Mouse (Mus musculus): ENCODE results near the gene Cfb.

The Cfb gene

GRCm38 (mm10) chr17:34884704-34885103 lies 22.4 kb upstream of the Cfb start:
- DNase-seq (ENCODE audit: low read depth, low spot score): no peak

GRCm38 (mm10) chr17:34883332-34883731 lies 21.0 kb upstream of the Cfb start:
- peak; percentile 48 for DNase-seq (ENCODE audit: low read depth, low spot score)

- DNase-seq (ENCODE audit: low read depth, low spot score): no peak
Observed at GRCm38 (mm10) chr17:34881683-34882310, 19.5 kb upstream of the Cfb start, which contains the start of gene Gm20547. Gene Gm20547 (minus strand): TSS chr17:34882042.

- peak; percentile 67 for DNase-seq (ENCODE audit: low read depth, low spot score)
Observed at GRCm38 (mm10) chr17:34881166-34881565, 18.8 kb upstream of the Cfb start.

- peak; percentile 33 for DNase-seq (ENCODE audit: low read depth, low spot score)
Observed at GRCm38 (mm10) chr17:34879336-34879879, 17.1 kb upstream of the Cfb start, which contains the start of gene Zbtb12. Gene Zbtb12 (plus strand): TSS chr17:34879483.

- no peak for DNase-seq (ENCODE audit: low read depth, low spot score)
Observed at GRCm38 (mm10) chr17:34874321-34874720, 12.0 kb upstream of the Cfb start.

- DNase-seq (ENCODE audit: low read depth, low spot score): no peak
Observed at GRCm38 (mm10) chr17:34865981-34866380, 3.7 kb upstream of the Cfb start.

- DNase-seq (ENCODE audit: low read depth, low spot score): no peak
Observed at GRCm38 (mm10) chr17:34861704-34862415, 458 bp downstream of the Cfb start.

- DNase-seq (ENCODE audit: low read depth, low spot score): no peak
Observed at GRCm38 (mm10) chr17:34860514-34860913, 1.8 kb downstream of the Cfb start.

GRCm38 (mm10) chr17:34858670-34859069 lies 3.6 kb downstream of the Cfb start:
- DNase-seq (ENCODE audit: low read depth, low spot score): no peak

GRCm38 (mm10) chr17:34855825-34856224 lies 6.5 kb downstream of the Cfb start:
- peak; percentile 73 for DNase-seq (ENCODE audit: low read depth, low spot score)

- DNase-seq (ENCODE audit: low read depth, low spot score): no peak
Observed at GRCm38 (mm10) chr17:34854761-34855160, 7.6 kb downstream of the Cfb start.

GRCm38 (mm10) chr17:34853511-34853910 lies 8.8 kb downstream of the Cfb start:
- DNase-seq (ENCODE audit: low read depth, low spot score): no peak

GRCm38 (mm10) chr17:34850517-34851125 lies 11.7 kb downstream of the Cfb start:
- DNase-seq (ENCODE audit: low read depth, low spot score): peak; percentile 41

- peak; percentile 98 for DNase-seq (ENCODE audit: low read depth, low spot score)
Observed at GRCm38 (mm10) chr17:34849722-34850516, 12.4 kb downstream of the Cfb start, which contains the start of the genes Skiv2l and Nelfe. Gene Skiv2l (minus strand): TSS chr17:34850210. Gene Nelfe (plus strand): TSS chr17:34850391.

GRCm38 (mm10) chr17:34847615-34848014 lies 14.7 kb downstream of the Cfb start:
- no peak for DNase-seq (ENCODE audit: low read depth, low spot score)

- no peak for DNase-seq (ENCODE audit: low read depth, low spot score)
Observed at GRCm38 (mm10) chr17:34847192-34847591, 15.1 kb downstream of the Cfb start.

GRCm38 (mm10) chr17:34844884-34845283 lies 17.4 kb downstream of the Cfb start:
- no peak for DNase-seq (ENCODE audit: low read depth, low spot score)

- DNase-seq (ENCODE audit: low read depth, low spot score): no peak
Observed at GRCm38 (mm10) chr17:34840736-34841307, 21.5 kb downstream of the Cfb start.

- DNase-seq (ENCODE audit: low read depth, low spot score): no peak
Observed at GRCm38 (mm10) chr17:34838785-34839184, 23.5 kb downstream of the Cfb start.
